In genomic region chr2:12004330-12004729, GRCm38 (mm10) we compare ENCODE assay signal across 13 mouse cellular contexts.
DNase-seq lines count a peak whose midpoint lies in the region.
"Had no signal": no experiment of that assay in that cellular context is flagged by ENCODE, and none has a peak within 500 bp of the region (broad histone marks: within the 10 kb centered on the region; RNA-seq: fewer than 3 reads in every experiment).

No protein-coding gene starts in this region.

- peak; percentile 29 for DNase-seq in heart, postnatal 4 days
- no peak for DNase-seq in heart, postnatal 25 days (ENCODE audit: low spot score)
- peak; percentile 65 for DNase-seq in adrenal gland, adult 2 months
- DNase-seq in adrenal gland, postnatal 36 days: peak; percentile 53 to 60
- DNase-seq in kidney, postnatal 10 days: peak; percentile 77
- DNase-seq in cerebellum, postnatal 14 days: no peak
- no peak for DNase-seq in right cerebral cortex, postnatal 14 days
- DNase-seq in embryo, embryonic 10 days (ENCODE audit: low spot score): no peak
- DNase-seq: cerebellum, adult 11 months; forebrain, postnatal 0 days; liver; right cerebral cortex, postnatal 4 days; thymus, postnatal 25 days had no signal

- intact Hi-C loops in heart, postnatal 25 days (cut with DNase I): loop anchor here (10.0 kb wide), 2 partner anchors 150 to 1240 kb away; no protein-coding TSS in a partner anchor

Comparison
In these comparisons a context has a peak if more than half of its experiments do, and no peak if none do; other contexts are left out.
1. DNase-seq: peak in heart, postnatal 4 days (single experiment), adrenal gland, adult 2 months (single experiment), adrenal gland, postnatal 36 days (2 of 2) and kidney, postnatal 10 days (single experiment); none in heart, postnatal 25 days (single experiment), cerebellum, postnatal 14 days (0 of 2), right cerebral cortex, postnatal 14 days (single experiment) and embryo, embryonic 10 days (single experiment).